Mouse (Mus musculus): ENCODE measurements around the gene Emc3. TPM values are rescaled to one million over a fixed set of nuclear protein-coding genes. Genes with fewer than 3 reads are reported as not detected.

Gene Emc3
- polyA plus RNA-seq, 1 experiment from 2014 or later = 89.4 TPM

DNA sequence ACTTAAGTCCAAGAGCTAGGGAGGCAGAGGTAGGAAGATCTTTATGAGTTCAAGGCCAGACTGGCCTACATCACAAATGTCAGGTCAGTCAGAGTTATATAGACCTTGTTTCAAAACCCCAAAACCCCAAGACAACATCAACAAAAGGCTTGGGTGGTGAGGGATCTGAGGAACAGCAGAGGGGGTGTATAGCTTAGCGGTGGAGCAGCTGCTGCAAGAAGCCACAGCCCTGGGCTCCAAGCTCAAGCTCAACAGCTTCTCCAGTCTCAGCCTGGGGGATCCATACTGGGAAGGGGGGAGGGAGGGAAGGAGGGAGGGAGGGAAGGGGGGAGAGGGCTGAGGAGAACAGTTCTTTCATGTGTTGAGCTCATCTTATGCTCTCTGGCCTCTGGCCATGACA lies 25.8 kb downstream of the Emc3 start:
- Histone ChIP-seq H3K27me3 (ENCODE audit: control insufficient read depth, insufficient read depth, low read length) (peaks cover 9% of the 10 kb centered on the region), H3K9me3 (ENCODE audit: control insufficient read depth, low read length) (no peaks in the 10 kb centered on the region), H3K4me3 (ENCODE audit: low read depth, low read length) (no peak overlapping the region), H3K4me2 (ENCODE audit: low read depth) (no peak overlapping the region), H3K36me3 (ENCODE audit: control insufficient read depth, insufficient read depth, low read length) (no peaks in the 10 kb centered on the region), H3K9ac (ENCODE audit: low read length) (no peak overlapping the region), H3K27ac (ENCODE audit: low read depth, low read length) (no peak overlapping the region), H3K4me1 (ENCODE audit: control insufficient read depth, insufficient read depth, low read length) (no peaks in the 10 kb centered on the region)
- ATAC-seq (ENCODE audit: insufficient read depth, low FRiP score, low TSS enrichment) = no peak
- WGBS = 95% methylated on average over 1 of the region's 1 CpGs
- no peak for DNase-seq (ENCODE audit: low spot score)

DNA sequence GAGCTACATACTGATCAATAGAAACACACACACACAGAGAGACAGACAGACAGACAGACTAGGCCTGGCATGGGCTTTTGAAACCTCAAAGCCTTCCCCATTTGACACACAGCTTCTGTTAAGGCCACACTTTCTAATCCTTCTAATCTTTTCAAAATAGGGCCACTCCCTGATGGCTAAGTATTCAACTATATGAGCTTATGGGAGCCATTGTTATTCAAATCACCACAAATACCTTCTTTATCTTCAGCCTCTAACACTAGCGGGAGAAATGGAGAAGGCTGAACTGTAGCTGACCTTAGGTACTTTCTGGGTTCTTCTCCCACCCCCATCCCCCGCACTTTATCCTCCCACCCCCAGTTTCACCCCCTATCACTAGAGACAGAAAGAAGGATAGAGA lies 28.7 kb downstream of the Emc3 start:
- Histone ChIP-seq H3K36me3 (ENCODE audit: control insufficient read depth, insufficient read depth, low read length) (no peaks in the 10 kb centered on the region), H3K9ac (ENCODE audit: low read length) (no peak overlapping the region), H3K4me1 (ENCODE audit: control insufficient read depth, insufficient read depth, low read length) (no peaks in the 10 kb centered on the region), H3K27me3 (ENCODE audit: control insufficient read depth, insufficient read depth, low read length) (peaks cover 10% of the 10 kb centered on the region), H3K27ac (ENCODE audit: low read depth, low read length) (no peak overlapping the region), H3K4me3 (ENCODE audit: low read depth, low read length) (no peak overlapping the region), H3K4me2 (ENCODE audit: low read depth) (no peak overlapping the region), H3K9me3 (ENCODE audit: control insufficient read depth, low read length) (no peaks in the 10 kb centered on the region)
- WGBS = 69% methylated on average over 2 of the region's 2 CpGs
- ATAC-seq (ENCODE audit: insufficient read depth, low FRiP score, low TSS enrichment) = no peak
- no peak for DNase-seq (ENCODE audit: low spot score)

DNA sequence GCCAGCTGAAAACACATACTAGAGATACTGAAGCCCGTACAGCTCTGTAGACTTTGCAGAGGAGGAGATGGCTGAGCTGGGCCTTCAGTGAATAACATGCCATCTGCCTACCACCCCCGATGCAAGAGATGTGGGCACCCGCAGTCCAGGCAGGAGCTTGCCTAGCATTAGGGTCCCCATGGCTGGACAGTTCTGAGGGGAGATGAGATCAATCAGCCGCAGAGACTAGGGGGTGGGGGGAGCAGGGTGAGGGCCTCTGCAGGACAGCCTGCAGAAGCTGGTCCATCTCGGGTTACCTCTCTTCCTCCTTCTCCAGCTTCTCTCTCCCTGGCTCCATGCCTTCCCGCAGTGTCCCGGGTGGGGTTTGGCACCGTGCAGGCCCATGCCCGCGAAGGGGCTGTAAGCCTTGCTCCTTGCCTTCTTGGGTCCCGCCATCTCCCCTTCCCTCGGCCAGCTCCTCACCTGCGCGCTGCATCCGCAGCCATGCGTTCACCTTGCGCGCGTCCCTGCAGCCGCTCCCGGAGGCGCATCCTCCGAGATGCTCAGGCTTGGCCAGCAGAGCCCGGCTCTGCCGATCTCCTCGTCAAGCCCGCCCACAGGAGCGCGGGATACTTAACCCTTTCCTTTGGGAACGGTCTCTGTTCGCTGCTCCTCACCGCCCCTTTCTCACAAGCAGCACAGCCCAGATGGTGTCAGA lies 29.9 kb downstream of the Emc3 start, which contains the start of gene Prrt3:
Gene Prrt3, minus strand, starts transcription at position 544 of the 697 bp plus-strand sequence.
- H3K9me3 ChIP-seq (ENCODE audit: control insufficient read depth, low read length) = no peaks in the 10 kb centered on the region
- WGBS = 4% methylated on average over 32 of the region's 32 CpGs
- H3K4me1 ChIP-seq (ENCODE audit: control insufficient read depth, insufficient read depth, low read length) = no peaks in the 10 kb centered on the region
- ATAC-seq (ENCODE audit: insufficient read depth, low FRiP score, low TSS enrichment) = peak; percentile 63
- peak within 1 kb of the TSS; percentile 40 for H3K4me3 ChIP-seq (ENCODE audit: low read depth, low read length)
- H3K36me3 ChIP-seq (ENCODE audit: control insufficient read depth, insufficient read depth, low read length) = no peaks in the 10 kb centered on the region
- no peak within 1 kb of the TSS for H3K27ac ChIP-seq (ENCODE audit: low read depth, low read length)
- H3K9ac ChIP-seq (ENCODE audit: low read length) = peak within 1 kb of the TSS; percentile 54
- peaks cover 10% of the 10 kb centered on the region for H3K27me3 ChIP-seq (ENCODE audit: control insufficient read depth, insufficient read depth, low read length)
- DNase-seq (ENCODE audit: low spot score) = peak; percentile 61
- peak within 1 kb of the TSS; percentile 60 for H3K4me2 ChIP-seq (ENCODE audit: low read depth)

DNA sequence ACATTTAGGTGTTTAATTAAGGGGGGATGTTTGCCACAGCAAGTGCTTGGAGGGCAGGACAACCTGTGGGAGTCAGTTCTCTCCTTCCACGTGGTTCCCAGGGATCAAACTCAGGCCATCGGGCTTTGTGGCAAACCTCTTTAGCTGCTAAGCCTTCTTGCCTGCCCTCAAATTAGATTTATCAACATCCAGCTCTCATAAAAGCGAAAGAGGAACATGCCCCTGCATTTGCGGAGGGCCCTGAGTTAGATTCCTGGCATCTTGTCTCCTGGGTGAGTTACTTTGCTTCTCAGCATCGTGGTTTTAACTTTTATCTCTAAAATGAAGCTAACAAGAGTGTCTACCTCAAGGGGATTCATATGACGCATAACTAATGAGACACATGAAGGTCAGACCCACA lies 32.1 kb downstream of the Emc3 start:
- DNase-seq (ENCODE audit: low spot score) = no peak
- WGBS = 82% methylated on average over 6 of the region's 6 CpGs
- Histone ChIP-seq H3K4me2 (ENCODE audit: low read depth) (no peak overlapping the region), H3K27me3 (ENCODE audit: control insufficient read depth, insufficient read depth, low read length) (peaks cover 16% of the 10 kb centered on the region), H3K9me3 (ENCODE audit: control insufficient read depth, low read length) (no peaks in the 10 kb centered on the region), H3K27ac (ENCODE audit: low read depth, low read length) (no peak overlapping the region), H3K4me1 (ENCODE audit: control insufficient read depth, insufficient read depth, low read length) (peaks cover 7% of the 10 kb centered on the region; the same call in 1 of the 2 replicates), H3K4me3 (ENCODE audit: low read depth, low read length) (no peak overlapping the region), H3K9ac (ENCODE audit: low read length) (no peak overlapping the region), H3K36me3 (ENCODE audit: control insufficient read depth, insufficient read depth, low read length) (no peaks in the 10 kb centered on the region)
- no peak for ATAC-seq (ENCODE audit: insufficient read depth, low FRiP score, low TSS enrichment)

DNA sequence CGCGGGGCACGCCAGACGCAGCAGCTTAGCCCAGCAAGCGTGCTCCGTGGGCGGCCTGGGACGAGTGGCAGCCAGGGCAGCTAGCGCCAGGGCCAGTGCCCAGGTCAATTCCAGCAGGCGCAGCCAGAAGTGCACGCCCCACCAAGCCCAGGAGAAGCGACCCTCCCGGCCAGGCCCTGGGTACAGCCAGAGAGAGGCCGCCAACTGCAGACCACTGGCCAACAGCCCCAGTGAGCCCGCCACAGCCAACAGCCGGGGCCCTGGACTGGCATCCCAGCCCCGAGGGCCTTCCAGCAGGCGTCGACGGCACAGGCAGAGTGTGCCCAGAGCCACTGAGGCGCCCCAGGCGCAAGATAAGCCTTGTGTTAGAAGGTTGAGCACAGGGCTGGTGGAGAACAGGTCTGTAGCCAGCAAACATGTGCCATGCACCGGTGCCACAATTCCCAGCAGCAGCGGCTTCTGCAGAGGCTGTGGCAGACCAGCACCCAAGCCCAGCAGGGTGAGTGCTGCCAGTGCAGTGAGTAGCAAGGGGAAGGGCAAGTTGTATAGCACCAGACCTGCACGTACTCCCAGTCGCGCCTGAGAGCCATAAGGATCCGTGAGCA lies 36.3 kb downstream of the Emc3 start:
- peak overlapping the region; percentile 56 for H3K4me2 ChIP-seq (ENCODE audit: low read depth)
- DNase-seq (ENCODE audit: low spot score) (no peak), ATAC-seq (ENCODE audit: insufficient read depth, low FRiP score, low TSS enrichment) (no peak)
- H3K9ac ChIP-seq (ENCODE audit: low read length) = peak overlapping the region; percentile 50
- H3K9me3 ChIP-seq (ENCODE audit: control insufficient read depth, low read length) = no peaks in the 10 kb centered on the region
- H3K36me3 ChIP-seq (ENCODE audit: control insufficient read depth, insufficient read depth, low read length) = peaks cover under 1% of the 10 kb centered on the region; the same call in 1 of the 2 replicates
- peak overlapping the region; percentile 29; the same call in 1 of the 2 replicates for H3K4me3 ChIP-seq (ENCODE audit: low read depth, low read length)
- peaks cover 7% of the 10 kb centered on the region for H3K27me3 ChIP-seq (ENCODE audit: control insufficient read depth, insufficient read depth, low read length)
- peaks cover 7% of the 10 kb centered on the region; the same call in 1 of the 2 replicates for H3K4me1 ChIP-seq (ENCODE audit: control insufficient read depth, insufficient read depth, low read length)
- WGBS = 51% methylated on average over 28 of the region's 28 CpGs
- H3K27ac ChIP-seq (ENCODE audit: low read depth, low read length) = no peak overlapping the region

DNA sequence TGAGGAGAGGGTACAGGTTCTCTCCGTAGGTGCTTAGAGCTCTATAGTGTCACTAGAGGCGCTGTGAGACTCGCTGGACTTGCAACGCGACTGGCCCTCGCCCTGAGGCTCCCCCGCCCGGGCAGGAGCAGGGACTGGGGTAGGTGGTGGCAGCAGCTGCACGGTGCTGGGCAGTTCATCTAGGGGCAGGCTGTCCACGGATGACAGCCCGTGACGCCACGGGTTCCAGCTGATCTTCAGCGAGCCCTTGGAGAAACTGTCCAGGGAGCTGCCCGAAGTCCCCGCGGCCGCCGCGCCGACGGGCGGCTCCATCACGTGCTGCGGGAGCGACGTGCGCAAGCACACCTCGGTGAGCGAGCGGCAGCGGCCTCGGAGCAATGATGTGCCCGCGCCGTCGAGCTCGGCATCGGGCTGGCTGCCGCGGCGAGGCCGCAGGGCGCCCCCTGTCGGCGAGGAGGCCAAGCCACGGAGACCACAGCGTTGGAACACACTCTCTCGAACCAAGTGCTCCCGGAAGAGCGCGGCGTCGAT lies 37.1 kb downstream of the Emc3 start:
- peak; percentile 84 for DNase-seq (ENCODE audit: low spot score)
- Histone ChIP-seq H3K9me3 (ENCODE audit: control insufficient read depth, low read length) (no peaks in the 10 kb centered on the region), H3K4me1 (ENCODE audit: control insufficient read depth, insufficient read depth, low read length) (peaks cover 7% of the 10 kb centered on the region; the same call in 1 of the 2 replicates), H3K27ac (ENCODE audit: low read depth, low read length) (no peak overlapping the region), H3K36me3 (ENCODE audit: control insufficient read depth, insufficient read depth, low read length) (peaks cover 4% of the 10 kb centered on the region; the same call in 1 of the 2 replicates), H3K4me3 (ENCODE audit: low read depth, low read length) (peak overlapping the region; percentile 29), H3K27me3 (ENCODE audit: control insufficient read depth, insufficient read depth, low read length) (peaks cover 7% of the 10 kb centered on the region), H3K9ac (ENCODE audit: low read length) (peak overlapping the region; percentile 50), H3K4me2 (ENCODE audit: low read depth) (peak overlapping the region; percentile 56)
- ATAC-seq (ENCODE audit: insufficient read depth, low FRiP score, low TSS enrichment) = peak; percentile 77
- 2% methylated on average over 46 of the region's 54 CpGs for whole genome bisulfite sequencing

DNA sequence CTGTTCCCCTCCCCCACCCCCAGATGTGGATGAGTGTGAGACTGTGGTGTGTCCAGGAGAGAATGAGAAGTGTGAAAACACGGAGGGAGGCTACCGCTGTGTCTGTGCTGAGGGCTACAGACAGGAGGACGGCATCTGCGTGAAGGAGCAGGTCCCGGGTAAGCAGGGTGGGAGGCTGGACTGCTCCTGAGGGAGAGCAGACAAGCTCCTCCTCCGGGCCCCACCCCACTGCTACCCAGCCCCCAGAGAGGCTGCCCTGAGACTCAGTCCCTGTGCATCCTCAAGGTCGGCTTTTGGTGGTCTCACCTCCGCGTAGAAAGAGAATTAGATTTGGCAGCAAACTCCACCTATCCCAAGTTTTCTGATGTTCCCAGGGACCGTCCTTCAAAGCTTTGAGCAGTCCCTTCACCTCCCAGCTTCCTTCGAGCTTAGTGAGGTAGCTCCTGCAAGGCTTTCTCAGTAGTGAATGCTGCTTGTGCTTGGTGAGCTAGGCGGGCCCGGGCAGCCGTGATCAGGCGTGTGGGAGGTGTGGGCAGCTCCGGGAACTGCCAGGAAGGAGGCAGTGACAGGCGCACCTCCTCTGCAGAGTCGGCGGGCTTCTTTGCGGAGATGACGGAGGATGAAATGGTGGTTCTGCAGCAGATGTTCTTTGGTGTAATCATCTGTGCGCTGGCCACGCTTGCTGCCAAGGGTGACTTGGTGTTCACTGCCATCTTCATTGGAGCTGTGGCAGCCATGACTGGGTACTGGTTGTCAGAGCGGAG lies 39.2 kb downstream of the Emc3 start:
- Histone ChIP-seq H3K27me3 (ENCODE audit: control insufficient read depth, insufficient read depth, low read length) (peaks cover 7% of the 10 kb centered on the region), H3K9me3 (ENCODE audit: control insufficient read depth, low read length) (no peaks in the 10 kb centered on the region), H3K9ac (ENCODE audit: low read length) (no peak overlapping the region), H3K36me3 (ENCODE audit: control insufficient read depth, insufficient read depth, low read length) (peaks cover 5% of the 10 kb centered on the region; the same call in 1 of the 2 replicates), H3K27ac (ENCODE audit: low read depth, low read length) (no peak overlapping the region), H3K4me1 (ENCODE audit: control insufficient read depth, insufficient read depth, low read length) (peaks cover 7% of the 10 kb centered on the region; the same call in 1 of the 2 replicates), H3K4me3 (ENCODE audit: low read depth, low read length) (no peak overlapping the region), H3K4me2 (ENCODE audit: low read depth) (no peak overlapping the region)
- 76% methylated on average over 24 of the region's 24 CpGs for WGBS
- no peak for ATAC-seq (ENCODE audit: insufficient read depth, low FRiP score, low TSS enrichment)
- DNase-seq (ENCODE audit: low spot score) = no peak

DNA sequence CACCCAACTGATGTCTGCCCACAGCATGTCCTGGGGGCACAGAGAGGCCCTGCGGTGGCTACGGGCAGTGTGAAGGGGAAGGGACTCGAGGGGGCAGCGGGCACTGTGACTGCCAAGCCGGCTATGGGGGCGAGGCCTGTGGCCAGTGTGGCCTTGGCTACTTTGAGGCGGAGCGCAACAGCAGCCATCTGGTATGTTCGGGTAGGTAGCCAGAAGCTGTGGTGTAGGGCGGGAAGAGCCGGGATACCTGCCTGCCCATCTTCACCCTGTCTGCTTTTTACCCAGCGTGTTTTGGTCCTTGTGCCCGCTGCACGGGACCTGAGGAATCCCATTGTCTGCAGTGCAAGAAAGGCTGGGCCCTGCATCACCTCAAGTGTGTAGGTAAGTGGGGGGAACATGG lies 42.0 kb downstream of the Emc3 start:
- no peak for ATAC-seq (ENCODE audit: insufficient read depth, low FRiP score, low TSS enrichment)
- H3K36me3 ChIP-seq (ENCODE audit: control insufficient read depth, insufficient read depth, low read length) = peaks cover 5% of the 10 kb centered on the region; the same call in 1 of the 2 replicates

More for the DNA sequence above, 42.0 kb downstream of the Emc3 start:
- H3K4me3 ChIP-seq (ENCODE audit: low read depth, low read length) = no peak overlapping the region
- no peaks in the 10 kb centered on the region for H3K27me3 ChIP-seq (ENCODE audit: control insufficient read depth, insufficient read depth, low read length)
- 92% methylated on average over 14 of the region's 14 CpGs for WGBS
- DNase-seq (ENCODE audit: low spot score) = no peak
- H3K4me2 ChIP-seq (ENCODE audit: low read depth) = no peak overlapping the region
- H3K27ac ChIP-seq (ENCODE audit: low read depth, low read length) = no peak overlapping the region
- no peak overlapping the region for H3K9ac ChIP-seq (ENCODE audit: low read length)
- H3K4me1 ChIP-seq (ENCODE audit: control insufficient read depth, insufficient read depth, low read length) = peaks cover under 1% of the 10 kb centered on the region
- H3K9me3 ChIP-seq (ENCODE audit: control insufficient read depth, low read length) = no peaks in the 10 kb centered on the region

Measured in neural tube, embryonic 11.5 days (tissue).